Mouse (Mus musculus): ENCODE results near the gene Gm20489.

Gm20489 gene

DNA sequence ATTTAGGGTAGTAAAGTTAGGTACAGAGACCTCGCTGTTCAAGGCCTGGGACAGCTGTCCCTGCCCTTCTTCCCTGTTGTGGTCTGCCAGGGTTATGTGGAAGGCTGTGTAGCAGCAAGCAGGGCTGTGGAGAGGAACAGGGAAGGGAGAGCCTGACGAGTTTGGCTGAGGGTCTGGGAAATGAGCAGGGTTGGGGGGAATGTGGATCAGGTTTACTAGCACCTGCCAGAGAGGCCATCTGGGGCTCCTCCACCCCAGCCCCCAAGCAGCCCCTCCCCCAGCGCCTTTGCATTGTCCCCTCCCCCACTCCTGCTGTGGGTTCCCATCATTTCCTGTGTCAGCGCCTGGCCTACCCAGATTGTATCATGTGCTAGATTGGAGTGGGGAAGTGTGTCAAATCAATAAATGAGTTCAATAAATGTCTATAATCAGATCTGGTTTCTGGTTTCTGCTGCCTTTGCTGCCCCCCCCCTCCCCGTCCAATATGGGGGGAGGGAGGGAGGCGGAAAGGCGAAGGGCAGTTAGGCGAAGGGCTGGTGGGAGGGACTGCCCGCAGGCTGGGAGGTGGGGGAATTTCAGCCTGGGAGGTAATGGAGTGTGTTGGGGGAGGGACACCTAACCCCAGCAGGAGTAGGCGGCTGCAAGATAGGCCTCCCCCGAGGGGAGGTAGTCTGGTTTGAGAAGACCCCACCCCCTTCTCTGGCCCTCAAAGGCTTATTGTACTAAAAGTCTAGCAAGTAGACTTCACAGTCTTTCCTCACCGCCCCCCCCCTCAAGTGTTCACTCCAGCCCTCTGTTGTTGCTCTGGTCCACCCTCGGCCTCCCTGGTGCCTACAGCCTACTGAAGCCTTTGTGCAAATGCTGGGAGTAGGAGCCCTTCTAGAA lies 8.1 kb downstream of the Gm20489 start:
- DNase-seq (ENCODE audit: low spot score in 2 of 2) = no peak

DNA sequence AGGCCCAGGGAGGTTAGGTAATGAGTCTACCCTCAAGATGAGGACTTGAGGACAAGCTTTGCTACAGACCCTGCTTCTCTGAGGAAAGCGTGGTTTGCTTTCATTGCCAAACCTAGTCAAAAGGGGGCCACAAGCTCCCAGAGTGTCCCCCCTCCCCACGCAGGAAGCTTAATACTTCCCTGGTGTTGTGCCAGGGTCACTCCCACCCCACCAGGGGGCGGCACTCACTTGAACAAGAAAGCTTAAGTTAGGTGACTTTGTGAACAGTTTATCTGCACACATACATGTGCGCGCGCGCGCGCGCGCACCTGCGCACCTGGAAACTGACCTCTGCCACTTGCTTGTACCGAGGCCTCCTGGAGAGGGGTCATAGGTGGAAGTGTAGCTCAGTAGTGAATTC lies 12.2 kb downstream of the Gm20489 start:
- no peak for DNase-seq (ENCODE audit: low spot score in 2 of 2)

DNA sequence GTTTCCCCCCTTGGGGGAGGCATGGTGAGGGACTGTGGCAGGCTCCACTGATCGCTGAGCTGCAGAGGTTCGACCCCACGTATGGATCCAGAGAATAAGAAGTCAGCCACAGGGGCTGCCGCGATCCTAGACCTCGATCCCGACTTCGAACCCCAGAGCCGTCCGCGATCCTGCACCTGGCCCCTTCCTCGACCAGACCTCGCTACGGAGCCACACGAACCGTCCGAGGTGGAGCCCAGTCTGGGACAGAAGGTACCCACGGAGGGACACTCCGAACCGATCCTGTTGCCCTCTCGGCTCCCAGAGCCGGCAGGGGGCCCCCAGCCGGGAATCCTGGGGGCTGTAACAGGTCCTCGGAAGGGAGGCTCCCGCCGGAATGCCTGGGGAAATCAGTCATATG lies 14.1 kb downstream of the Gm20489 start:
- no peak for DNase-seq (ENCODE audit: low spot score in 2 of 2)

DNA sequence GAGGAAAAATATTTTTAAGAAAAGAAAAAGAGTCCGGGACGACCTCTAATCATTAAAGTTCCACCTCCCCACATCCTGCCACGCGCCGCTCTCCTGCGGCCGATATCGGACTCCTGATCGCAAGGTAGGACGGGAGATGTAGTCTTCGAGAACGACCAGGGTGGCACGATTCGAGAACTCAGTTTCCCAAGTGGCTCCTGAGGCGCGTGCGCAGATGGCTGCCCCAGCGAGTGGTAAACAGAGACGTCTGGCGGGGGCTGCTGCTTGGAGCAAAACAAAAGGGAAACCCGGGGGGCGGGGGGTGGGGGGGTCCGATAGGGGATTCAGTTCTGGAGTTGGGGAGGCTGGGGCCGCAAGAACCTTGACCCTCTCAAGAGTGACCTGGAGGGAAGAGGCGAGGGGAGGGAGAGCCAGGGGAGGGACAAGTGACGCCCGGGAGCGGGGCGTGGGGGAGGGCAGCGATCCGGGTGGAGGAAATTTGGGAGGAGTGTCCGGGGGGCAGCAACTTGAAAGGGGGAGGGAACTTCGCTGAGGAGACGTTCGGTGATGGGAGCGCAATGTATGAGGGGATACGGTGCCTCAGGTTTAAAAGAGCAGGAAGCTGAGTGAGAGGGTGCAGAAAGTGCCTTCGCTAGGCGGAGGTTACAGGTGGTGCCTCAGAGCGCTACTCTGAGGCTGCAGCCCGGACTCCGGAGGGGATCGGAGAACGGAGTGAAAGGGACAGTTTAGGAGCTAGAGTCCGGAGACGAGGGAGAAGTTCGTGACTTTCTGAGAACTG lies 14.7 kb downstream of the Gm20489 start, which contains the start of gene Foxo4:
Gene Foxo4, plus strand, starts transcription at position 577 of the 778 bp plus-strand sequence.
- DNase-seq (ENCODE audit: low spot score in 2 of 2) = peak; percentile 85 to 86

DNA sequence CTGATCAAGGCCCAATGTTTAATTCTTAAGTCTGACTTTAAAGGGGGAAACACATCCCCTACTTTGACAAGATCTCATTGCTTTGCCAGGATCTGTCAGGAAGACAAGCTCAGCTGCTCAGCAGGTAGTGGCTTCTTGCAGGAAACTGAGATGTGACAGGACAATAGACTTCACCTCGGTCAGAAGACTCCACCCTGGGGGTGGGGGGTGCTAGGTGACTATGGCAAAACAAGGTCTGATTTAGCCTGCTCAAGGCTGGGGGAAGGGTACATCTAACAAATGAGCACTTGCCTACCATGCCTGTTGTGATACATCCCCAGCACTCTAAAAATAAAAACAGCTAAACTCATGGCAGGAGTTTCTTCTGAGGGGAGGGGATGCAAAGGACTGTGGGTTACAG lies 23.8 kb downstream of the Gm20489 start:
- no peak for DNase-seq (ENCODE audit: low spot score in 2 of 2)

DNA sequence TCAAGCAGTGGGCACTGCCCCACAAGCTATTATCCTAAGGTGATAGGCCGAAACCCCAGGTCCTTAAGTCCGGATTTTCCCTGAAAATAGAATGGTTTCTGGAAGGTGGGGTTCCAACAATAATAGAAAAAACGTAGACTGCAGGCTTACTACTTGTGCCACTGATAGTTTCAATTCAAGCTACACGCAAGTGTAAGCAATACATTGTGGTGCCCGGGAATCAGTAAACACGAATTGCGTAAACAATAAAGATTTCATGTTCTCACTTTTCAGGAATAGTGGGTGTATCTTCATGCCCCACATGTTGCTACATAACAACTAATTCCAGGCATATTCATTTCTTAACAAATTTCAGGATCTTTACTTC lies 46.0 kb downstream of the Gm20489 start:
- no peak for DNase-seq (ENCODE audit: low spot score in 2 of 2)

DNA sequence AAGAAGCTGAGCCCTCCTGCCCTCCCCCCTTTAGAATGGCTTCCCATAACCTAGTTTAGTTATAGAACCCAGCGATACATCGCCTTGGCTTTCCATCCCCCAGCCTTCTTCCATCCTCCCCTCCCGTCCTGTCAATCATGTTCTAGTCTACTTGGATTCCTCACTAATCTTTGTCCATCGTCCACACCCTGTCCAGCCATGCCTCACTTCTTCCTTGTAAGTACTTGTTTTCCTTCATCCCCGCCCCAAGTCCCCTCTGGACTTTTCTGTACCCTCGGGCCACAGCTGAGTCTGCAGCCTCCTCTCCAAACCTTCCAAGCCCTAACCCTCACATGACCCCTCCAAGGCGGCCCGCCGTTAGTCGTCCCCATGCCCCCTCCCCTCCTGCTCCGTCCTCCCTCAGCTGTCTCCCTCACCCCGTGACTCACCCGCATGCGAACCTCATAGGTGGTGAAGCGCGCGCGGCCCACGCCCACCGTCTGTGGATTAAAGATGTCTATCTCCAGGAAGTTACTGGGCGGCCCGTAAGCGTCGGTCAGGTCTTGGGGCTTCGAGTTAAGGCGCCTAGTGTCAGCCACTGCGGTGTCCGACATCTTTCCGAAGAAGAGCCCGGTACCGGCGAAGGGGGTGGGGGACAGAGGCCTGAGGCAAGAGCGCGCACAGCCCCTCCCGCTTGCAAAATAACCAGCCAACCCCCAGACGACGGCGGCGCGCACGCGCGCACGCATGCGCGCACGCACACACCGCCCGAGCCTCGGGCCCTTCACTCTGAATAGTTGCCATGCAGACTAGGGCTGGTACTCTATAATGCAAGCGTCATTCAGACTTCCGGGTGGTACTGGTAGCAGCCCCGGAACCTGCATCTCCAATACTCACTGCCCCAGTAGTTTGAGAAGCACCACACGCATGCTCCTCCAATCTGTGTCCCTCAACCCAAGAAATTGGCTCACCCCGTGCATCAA lies 46.7 kb downstream of the Gm20489 start, which contains the start of gene Snx12:
Gene Snx12, minus strand, starts transcription at position 730 of the 962 bp plus-strand sequence.
- DNase-seq (ENCODE audit: low spot score in 2 of 2) = peak; percentile 89 to 91

Data from right cerebral cortex, adult 2 months (tissue).